ENCODE assay signal across 18 mouse cellular contexts in the genomic region with DNA sequence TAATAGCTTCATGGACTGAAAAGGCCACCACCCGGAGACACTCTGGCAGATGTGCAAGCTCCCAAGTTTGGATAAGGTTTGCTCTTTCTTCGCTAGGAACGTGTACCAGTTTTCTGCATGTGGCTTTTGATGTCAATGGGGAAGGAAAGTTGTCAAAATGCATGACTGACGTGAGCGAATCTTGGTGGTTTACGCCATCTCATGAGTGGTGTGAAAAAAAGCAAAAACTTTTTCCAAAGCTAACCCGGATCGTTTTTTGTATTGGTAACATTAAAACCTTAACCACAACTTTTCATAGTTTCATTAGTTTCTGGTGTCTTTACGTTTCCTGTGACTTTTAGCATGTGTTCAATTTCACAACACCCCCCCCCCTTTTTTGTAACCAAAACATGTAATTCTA.
DNase-seq lines count a peak whose midpoint lies in the region; TF ChIP-seq lines count a peak whose summit lies in the region.
"Had no signal": no experiment of that assay in that cellular context is flagged by ENCODE, and none has a peak within 500 bp of the region (broad histone marks: within the 10 kb centered on the region; RNA-seq: fewer than 3 reads in every experiment).

No protein-coding gene starts in this region.

- 60% methylated on average over 9 of the region's 9 CpGs for WGBS in spleen, adult 2 months

- no peak for TF ChIP-seq POLR2A in spleen, adult 2 months (IDR thresholded peaks at IDR 0.05; ENCODE audit: low read depth, low read length)

- H3K27ac ChIP-seq in spleen, adult 2 months (ENCODE audit: insufficient read depth, low read length) = peak overlapping the region; percentile 53; the same call in 1 of the 2 replicates
- H3K27ac ChIP-seq: embryonic facial prominence, embryonic 13.5 days; forebrain, embryonic 12.5 days; heart, embryonic 13.5 days; hindbrain, embryonic 15.5 days had no signal

- no peaks in the 10 kb centered on the region for H3K27me3 ChIP-seq in spleen, adult 2 months (ENCODE audit: control insufficient read depth, insufficient read depth, low read length)
- H3K27me3 ChIP-seq: embryonic facial prominence, embryonic 13.5 days; forebrain, embryonic 12.5 days; heart, embryonic 13.5 days; hindbrain, embryonic 15.5 days had no signal

- H3K36me3 ChIP-seq in spleen, adult 2 months (ENCODE audit: control insufficient read depth, insufficient read depth, low read length) = peaks cover 13% of the 10 kb centered on the region
- H3K36me3 ChIP-seq: forebrain, embryonic 12.5 days had no signal

- H3K4me1 ChIP-seq in spleen, adult 2 months (ENCODE audit: control insufficient read depth, insufficient read depth, insufficient read length) = peaks cover 22% of the 10 kb centered on the region
- H3K4me1 ChIP-seq: forebrain, embryonic 12.5 days; heart, embryonic 13.5 days; hindbrain, embryonic 15.5 days had no signal

- DNase-seq in spleen, adult 2 months (ENCODE audit: low read depth in 1 of 2, low spot score in 2 of 2) = peak in 1 of 2 experiments; percentile 29
- no peak for DNase-seq in spleen, adult 12 weeks (ENCODE audit: low spot score)
- DNase-seq in induced T-regulatory cell, adult 2 months (ENCODE audit: low read depth) = peak; percentile 88
- peak; percentile 60 to 81 for DNase-seq in natural killer cell, adult 2 months (ENCODE audit: low spot score in 2 of 2)
- DNase-seq in left cerebral cortex, postnatal 14 days (ENCODE audit: low spot score in 2 of 2) = no peak
- DNase-seq in cerebellum, postnatal 14 days = no peak
- DNase-seq in adrenal gland, postnatal 36 days = no peak
- DNase-seq: adrenal gland, postnatal 14 days; cerebellum, adult 2 months; cerebellum, postnatal 36 days; forebrain, postnatal 0 days; gastrocnemius, postnatal 25 days; heart, postnatal 36 days; kidney, adult 11 months had no signal

- no peak for TF ChIP-seq CTCF in spleen, adult 2 months (IDR thresholded peaks at IDR 0.05; ENCODE audit: extremely low read depth, insufficient read depth, insufficient read length, insufficient replicate concordance)

- intact Hi-C loops in left cerebral cortex, postnatal 14 days (cut with DNase I) = no loop called here

- no peak overlapping the region for H3K4me3 ChIP-seq in spleen, adult 2 months (ENCODE audit: extremely low read depth, insufficient read depth, insufficient read length)
- H3K4me3 ChIP-seq: embryonic facial prominence, embryonic 13.5 days; forebrain, embryonic 12.5 days; heart, embryonic 13.5 days; hindbrain, embryonic 15.5 days had no signal

Comparison
In these comparisons a context has a peak if more than half of its experiments do, and no peak if none do; other contexts are left out.
1. DNase-seq: peak in induced T-regulatory cell, adult 2 months (single experiment) and natural killer cell, adult 2 months (2 of 2); none in spleen, adult 12 weeks (single experiment), left cerebral cortex, postnatal 14 days (0 of 2), cerebellum, postnatal 14 days (0 of 2) and adrenal gland, postnatal 36 days (0 of 2).